Mouse (Mus musculus) right cerebral cortex, postnatal 25 days (tissue): ENCODE measurements around the gene Gli2.
A peak's percentile ranks its signal among the peaks of the same experiment; 100 is the strongest.

Source experiments
- DNase-seq: peaks from one replicate; pipeline ENCODE4 v3.0.0; 2022

The Gli2 gene

DNA sequence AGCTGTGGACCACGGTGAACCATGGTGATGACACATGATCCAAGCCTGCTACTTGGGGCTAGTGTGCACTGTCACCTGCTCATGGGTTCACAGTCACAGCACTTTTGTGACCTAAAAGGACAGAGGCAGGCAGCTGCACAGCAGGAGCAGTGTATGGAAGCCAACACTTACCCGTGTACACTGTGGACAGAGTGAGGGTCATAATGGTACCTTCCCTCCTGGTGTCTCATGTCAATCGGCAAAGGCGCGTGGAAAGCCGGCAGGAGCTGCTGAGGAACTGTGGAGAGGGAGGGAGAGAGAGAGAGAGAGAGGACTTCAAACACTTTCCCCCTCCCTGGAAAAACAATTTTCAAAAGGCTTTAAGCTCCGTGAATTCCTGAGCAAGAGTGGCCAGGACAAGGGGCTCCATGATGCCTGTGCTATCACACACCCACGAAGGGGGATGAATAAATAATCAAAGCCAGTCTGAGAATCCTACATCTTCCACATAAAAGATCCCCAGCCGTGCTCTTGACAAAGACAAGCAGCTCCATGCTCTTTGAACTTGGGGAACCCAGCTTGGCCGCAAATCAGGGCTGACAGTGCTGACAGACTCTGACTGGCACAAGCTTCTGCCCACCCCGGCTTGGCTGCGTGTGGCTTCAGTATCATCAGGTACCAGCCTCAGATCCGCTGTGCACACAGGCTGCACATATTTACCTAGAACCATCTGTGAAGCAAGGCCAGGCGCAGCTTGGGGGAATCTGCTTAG is 163.1 kb downstream of the Gli2 start:
- DNase-seq, result no peak

DNA sequence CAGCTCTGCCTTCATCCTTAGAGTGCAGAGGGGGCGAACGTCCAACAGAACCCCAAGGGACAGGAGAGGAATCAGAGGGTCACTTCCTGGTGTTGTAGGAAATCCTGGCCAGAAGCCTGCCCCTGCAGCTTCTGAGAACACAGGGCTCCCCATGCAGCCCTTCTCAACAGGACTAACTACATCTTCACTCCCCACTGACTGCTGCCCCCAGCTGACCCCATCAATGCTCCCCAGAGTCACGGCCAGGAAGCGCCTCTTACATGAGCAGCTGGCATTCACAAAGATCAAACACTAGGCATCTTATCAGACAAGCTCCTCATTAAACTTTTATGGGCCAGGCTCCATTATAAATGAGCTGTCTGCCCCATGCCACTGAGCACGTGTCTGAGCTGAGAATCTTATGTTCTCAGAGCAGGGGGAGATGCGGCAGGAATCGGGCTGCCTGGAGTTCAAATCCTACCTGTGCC is 172.6 kb downstream of the Gli2 start:
- DNase-seq, result no peak

DNA sequence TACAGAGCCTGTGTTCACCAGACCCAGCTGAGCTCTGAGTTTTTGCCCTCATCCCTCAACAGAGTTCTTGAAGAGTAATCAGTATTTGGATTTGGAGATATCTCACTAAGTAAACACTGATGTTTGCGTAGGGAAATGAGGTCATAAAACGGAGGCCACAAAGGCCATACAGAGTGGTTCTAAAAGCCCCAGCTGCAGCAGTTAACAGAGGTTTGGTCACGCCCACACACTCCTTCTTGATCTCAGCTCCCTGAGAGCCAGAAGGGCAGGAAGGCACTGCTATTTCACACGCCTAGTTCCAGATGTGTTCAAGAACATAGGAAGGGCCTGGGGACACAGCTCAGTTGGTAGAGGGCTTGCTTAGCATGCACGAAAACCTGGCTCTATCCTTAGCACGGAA is 175.1 kb downstream of the Gli2 start:
- DNase-seq, result no peak

DNA sequence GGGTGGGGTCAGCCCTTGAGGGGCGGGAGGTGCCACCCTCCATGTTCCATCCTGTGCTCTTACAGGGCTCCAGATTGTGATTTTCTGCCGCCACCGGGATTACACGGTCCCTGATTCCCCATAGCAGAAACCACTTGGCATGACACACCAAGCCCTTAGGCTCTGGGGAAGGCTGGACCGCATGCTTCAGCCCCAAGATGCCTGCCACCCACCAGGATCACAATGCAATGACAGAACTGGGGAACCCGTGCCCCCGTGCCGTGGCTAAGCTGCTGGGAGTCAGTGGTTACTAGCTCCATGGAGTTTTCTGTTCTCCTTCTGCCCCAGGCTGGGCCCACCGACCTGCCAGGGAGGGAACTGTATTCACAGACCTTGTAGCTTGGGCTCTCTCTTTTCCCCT is 178.2 kb downstream of the Gli2 start:
- DNase-seq, result no peak

DNA sequence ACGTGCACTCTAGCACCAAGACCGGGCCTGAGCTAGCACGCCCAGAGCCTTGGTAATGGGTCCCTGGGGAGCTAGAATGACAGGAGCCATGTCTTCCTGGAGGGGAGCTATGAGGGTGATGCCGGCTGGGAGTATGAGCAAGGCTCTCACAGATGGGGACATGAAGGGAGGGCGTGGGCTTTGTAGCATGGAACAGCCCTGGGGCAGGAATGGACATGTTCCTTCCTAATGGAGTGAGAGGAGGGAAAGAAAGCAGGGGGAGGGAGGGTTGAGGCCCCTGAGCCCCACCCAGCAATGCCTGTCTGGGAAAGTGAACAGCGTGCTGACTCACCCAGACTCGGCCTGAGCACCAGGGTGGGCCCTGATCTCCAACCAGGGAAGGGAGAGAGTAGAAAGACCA is 179.9 kb downstream of the Gli2 start:
- no peak for DNase-seq

DNA sequence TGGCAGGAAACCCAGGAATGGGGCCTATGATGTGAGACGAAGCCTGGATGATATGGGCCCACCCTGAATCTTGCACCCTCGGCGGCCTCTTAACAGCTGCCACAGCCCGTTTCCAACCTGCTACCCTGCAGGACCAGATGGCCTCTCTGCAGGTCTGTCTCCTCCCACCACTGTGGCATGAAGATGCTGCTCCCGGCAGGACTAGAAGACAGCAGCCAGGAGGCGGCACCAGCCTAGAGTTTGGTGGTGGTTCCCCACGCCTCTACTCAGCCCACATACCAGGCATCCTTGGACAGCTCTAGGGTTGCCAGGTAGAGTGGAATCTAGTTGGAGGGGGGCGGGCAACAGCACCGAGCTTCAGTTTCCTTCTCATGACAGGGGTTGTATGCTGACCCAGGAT is 188.7 kb downstream of the Gli2 start:
- peak; percentile 30 for DNase-seq

DNA sequence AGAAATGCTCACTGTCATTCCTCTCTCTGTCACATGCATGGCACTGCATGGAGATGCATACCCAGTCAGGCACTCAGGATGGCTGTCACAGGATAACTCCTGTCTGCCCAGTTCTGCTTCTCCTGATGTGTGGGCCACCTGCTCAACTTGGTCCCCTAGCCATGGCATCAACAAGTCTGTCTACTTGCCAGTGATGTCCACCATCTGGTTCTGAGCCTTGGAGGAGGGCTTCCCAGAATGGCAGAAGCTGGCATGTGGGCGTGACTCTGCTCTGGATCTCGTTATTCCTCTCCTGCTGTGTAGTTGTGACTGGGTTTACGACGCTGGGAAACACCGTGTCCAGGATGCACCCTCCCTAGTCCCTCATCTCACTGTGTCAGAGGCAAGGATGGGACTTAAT is 189.4 kb downstream of the Gli2 start:
- DNase-seq, result no peak

DNA sequence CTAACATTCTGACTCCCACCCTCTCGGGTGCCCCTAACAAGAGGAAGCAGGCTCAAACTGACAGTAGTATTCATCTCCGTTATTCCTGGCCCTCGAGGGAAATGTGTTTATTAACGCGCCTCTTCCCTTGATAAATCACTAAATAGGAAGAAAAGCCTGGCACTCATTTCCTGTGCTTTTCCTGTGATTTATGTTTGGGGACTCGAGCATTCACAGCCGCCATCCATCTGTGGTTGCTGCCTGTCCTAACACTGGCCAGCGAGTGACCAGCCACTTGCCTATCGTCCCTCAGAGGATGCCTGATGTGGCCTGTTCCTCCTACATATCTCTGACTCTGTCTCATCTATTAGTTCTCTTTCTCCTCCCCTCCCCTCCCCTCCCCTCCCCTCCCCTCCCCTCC is 195.3 kb downstream of the Gli2 start:
- no peak for DNase-seq

DNA sequence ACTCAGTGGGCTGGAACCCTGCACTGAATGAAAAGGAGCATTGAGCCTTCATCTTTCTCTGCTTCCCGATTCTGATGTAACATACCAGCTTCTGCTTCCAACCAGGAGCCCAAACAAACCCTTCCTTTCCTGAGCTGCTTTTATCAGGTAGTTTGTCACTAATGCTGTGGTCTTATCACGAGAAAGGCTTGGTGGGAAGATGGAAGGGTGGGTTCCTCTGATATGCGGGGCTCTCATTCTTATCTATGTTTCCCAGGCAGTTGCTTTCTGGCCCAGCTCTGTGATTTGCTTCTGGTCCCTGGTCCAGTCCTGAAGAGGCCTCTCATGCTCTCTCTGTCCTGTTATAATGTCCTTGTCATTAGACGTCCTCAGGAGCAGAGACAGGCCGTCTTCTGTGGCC is 222.8 kb downstream of the Gli2 start:
- DNase-seq, result no peak

DNA sequence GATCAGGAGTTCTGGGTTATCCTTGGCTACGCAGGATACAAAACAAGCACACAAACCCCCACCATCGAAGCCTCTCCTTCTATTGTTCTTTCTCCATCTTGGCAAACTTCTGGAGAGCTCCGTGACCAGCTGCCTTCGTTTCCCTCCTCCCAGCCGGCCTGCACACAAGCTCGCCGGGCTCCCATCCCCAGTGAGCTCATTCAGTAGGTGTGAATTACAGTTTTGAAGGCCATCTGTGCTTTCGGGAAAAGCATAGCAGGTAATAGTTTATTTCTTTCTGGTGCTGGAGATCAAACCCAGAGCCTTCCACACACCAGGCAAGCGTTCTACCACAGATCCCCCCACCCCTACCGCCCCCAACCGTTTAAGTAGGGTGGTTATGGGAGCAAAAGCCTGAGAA is 226.8 kb downstream of the Gli2 start:
- DNase-seq, result peak; percentile 46

DNA sequence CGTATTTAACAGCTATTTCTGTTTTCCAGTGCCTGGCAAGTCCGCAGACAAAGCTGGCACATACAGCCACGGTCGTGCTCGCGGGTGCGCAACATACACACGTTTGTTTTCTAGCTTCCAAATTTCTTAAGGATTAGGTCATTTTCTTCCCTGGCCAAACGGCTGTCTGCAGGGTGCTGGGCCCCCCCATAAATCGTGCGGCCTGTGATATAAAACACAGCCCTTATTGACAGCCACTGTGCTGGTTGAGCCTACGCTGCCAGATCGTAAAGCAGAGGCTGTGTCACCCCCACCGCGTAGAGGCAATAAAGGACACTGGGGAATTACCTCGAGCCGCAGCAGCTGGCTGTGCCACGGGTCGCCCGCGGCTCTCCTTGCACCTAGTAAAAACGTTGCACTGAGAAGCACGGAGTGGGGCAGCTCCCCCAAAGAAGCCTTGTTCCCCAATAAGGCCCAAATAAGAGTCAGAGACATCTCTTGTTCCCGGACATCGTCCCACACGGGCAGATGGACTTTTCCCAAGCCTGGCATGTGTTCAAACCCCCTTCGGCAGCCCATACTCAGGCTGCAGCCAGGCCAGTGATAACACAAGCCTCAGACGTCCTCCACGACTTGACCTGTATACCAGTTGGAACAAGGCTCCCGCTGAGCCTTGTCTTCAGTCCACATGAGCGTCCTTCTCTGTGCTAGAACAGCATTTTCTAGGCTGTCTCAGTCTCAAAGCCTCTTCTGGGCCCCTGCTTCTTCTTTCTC is 227.8 kb downstream of the Gli2 start:
- DNase-seq, result peak; percentile 38

DNA sequence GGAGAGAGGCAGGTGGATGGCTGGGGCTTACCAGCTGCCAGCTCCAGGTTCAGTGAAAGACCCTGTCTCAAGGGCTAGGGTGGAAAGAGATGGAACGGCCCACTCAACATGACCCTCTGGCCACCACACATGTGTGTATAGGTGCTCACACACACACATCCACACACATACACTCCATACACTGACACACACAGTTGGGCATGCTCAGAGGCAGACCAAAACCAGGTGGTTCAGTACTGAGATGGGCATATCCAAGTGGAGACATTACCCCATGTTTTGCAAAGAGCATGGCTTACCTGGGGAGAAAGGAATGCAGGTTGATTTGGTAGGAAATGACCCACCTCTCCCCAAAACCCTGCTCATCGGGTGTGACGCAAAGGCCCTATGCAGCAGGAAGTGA is 228.4 kb downstream of the Gli2 start:
- DNase-seq, result no peak

DNA sequence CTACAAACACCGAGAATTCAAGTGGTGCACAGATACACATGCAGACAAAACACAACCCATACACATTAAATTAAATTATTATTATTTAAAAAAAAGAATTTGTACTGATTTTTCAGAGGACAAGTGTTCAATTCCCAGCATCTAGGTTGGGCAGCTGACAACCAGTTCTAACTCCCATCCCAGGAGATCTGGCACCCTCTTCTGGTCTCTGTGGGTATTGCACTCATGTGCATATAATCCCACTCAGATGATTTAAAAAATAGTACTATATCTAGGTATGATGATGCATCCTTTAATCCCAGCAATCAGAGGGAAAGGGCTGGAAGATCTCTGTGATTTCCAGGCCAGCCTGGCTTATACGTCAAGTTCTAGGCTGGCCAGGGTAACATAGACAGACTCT is 231.2 kb downstream of the Gli2 start:
- no peak for DNase-seq

DNA sequence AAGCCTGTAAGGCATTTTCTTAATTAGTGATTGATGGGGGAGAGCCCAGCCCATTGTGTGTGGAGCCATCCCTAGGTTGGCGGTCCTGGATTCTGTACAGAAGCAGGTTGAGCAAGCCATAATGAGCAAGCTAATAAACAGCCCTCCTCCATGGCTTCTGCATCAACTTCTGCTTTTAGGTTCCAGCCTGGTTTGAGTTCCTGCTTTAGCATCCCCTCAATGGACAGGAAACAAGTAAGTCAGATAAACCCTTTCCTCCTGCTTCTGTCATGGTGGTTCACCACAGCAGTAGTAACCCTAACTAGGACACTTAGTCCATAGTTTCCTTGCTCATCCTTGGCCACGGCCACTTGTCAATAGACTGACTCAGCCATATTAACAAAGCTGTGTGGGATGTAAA is 238.4 kb downstream of the Gli2 start:
- DNase-seq, result no peak

DNA sequence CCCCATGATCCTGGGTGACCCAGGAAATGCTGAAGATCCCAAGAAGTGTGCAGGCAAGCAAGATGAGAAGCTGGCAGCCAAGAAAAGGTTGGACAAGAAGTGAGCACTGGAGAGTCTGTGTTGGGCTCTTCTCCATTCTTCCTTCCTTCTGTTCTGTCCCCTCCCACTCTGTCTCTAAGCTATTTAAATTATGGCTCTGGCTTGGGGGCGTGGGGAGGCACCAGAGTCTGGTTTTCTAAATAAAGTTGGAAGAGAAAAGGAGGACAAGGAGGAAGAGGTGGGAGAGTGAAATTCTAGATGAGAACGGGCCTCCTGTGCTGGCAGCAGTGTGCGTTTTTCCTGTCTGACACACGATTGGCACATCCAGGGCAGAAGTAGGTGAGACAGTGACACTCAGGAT is 243.1 kb downstream of the Gli2 start:
- peak; percentile 45 for DNase-seq

DNA sequence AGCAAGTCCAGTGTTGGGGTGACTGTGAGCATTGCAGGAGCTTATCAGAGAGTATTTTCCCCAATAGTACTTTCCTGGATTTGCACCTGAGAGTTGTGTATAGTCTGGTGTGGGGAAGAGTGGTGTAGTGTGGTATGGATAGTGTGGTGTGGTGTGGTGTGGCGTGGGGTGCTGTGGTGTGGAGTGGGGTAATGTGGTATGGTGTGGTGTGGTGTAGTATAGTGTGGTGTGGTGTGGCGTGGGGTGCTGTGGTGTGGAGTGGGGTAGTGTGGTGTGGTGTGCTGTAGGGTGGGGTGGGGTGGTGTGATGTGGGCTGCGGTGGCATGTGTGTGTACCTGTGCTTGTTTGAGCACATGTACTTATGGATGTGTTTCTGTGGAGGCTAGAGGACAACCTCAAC is 246.7 kb downstream of the Gli2 start:
- no peak for DNase-seq

DNA sequence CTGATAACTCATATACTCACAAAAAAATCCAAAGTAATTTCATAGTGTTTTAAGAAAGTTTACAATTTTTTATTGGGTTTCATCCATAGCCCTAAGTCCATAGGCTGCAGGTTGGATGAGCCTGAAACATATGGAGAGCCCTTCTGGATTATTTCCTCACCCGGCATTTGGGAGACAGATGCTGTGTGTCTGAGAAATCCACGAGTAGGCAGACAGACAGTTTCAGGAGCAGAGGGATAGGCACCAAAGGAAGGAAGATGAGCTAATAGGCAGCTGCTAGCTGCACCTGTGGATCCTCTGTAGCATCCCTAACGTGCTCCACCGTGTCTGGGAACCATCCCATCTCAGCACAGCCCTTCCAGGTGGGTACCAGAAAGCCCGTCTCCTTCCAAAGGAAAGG is 251.3 kb downstream of the Gli2 start:
- peak; percentile 43 for DNase-seq

DNA sequence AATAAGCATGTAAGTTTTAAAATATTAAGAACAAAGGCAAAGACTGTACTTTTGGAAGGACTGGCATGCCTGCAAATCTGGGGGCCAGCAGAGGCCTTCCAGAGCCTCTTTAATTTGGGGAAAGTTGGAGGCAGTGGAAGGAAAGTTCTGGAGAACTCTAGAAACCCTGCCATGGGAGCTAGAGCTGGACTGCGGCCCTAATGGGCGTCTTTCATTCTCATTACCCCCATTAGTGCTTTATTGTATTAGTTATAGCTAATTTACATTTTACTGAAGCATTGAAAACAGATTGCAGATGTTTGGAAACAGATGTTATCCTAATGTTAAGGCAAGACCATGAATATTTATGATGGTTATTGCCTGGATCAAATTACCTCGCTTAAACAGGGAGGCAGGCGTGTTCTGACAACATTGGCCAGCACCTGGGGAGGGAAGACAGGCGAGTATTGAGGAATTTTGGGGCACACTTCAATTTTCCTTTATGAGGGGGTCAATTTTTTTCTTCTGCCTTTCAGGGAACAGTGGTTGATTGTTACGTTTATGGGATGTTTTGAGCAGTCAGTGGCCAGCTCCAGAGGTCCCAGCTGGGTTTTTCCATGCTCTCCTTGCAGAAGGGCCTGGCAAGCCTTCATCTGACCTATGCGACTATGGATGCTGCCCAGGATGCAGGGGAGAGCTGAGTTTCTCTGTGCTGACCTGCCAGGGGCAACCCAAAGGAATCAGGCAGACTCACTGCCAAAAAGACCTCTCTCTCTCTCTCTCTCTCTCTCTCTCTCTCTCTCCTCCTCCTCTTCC is 253.9 kb downstream of the Gli2 start:
- DNase-seq, result no peak

DNA sequence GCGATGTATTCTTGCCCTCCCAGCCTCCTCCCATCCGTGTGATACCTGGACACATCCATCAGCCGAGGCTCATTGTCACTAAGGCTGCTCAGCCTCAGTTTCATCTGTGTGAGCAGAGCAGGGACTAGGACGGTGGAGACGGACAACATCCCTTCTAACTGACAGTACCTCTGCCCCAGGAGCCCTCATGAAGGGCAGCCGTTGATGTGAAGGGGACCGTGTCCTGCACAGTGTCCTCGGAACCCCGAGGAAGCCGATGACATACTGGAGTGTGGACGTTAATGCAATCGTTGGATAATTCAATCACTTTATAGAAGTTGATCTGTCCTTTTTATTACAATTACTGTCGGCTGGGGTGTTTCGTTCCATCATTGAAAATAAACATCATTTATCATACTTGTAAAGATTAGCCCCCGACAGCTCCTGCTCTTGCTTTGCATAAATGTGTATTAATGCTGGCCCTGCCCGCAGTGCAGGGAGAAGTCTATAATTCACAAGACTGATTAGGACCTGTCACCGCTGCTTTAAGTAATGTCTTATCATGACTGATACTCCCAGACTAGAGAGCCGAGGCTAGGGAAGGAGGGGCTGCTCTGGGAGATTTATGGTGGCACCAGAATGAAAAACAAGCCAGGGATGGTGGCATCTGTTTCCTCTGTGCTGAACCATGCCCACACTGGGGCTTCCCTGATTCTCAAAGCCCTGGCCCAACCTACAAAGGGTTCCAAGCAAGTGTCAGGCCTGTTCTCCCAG is 257.8 kb downstream of the Gli2 start:
- DNase-seq, result no peak

DNA sequence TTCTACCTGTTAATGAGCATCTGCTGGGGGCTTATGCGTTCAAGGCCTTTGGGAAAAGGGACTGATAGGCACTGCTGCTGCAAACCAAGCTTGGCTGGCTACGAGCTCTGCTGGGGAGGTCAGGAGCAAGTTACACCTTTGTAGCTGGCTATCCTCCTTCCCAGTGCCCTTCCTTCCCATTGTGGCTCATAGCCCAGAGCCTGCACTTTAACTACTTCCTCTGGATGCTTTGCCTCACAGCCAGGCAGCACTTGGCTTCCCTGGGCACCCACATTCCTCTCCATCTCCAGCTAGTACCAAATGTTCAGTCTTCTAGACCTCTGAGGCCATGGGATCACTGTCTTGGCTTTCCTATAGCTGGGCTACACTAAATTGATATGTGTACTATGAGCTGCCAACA is 263.5 kb downstream of the Gli2 start:
- no peak for DNase-seq

DNA sequence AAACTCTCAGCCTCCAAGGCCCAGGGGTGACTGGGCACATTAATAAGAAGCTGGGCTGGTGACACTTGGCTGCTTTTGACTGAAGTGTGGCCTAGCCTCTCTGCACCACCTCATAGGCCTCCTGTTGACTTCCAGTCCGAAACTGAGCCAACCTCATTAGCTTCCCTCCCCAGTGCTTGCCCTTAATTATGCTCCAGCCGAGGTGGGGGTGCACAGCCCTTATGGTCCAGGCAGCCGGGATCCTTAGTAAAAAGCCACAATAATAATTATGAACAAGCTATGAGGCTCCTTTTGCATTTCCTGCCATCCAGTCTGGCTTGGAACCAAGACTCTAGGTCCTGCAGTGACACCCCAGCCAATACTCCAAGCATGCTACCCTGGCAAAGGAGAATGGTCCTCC is 264.0 kb downstream of the Gli2 start:
- no peak for DNase-seq

DNA sequence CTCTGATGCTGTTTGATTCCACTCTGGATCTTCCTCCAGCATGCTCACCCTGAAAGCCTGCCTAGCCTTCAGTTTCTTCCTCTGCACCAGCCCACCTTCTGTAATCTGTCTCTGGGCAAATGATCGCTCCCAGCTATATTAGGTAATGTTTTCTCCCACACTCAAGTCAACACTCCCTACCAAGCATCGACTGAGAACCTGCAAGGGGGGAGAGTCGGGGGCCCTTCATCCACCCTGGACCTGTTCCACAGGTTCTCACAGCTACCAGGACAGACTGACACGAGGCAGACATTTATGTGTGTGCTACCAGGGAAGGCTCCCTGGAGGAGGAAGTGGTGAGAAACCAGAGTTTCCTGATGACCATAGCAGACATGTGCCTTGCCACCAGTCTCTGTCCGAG is 264.6 kb downstream of the Gli2 start:
- no peak for DNase-seq

DNA sequence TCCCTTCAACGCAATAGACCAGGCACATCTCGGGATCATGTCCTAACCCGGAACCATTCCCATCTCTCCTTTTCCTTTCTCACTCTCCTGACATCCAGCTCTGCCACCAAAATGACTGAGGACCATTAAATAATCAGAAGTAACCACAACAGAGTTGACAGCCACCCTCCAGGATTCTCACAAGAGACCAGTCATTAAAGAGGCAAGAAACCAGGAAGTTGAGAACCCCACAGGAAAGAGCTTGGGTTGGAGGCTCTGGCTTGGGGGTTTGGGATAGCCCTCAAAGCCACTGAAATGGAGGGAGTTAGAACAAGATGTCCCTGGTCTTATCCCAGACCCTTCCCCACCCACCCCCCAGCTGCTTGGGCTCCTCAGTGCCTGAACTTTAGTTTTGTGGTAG is 265.9 kb downstream of the Gli2 start:
- no peak for DNase-seq
